Mouse (Mus musculus): ENCODE measurements at regions not wholly inside any gene's neighbourhood (a gene's known extent, or its start where the extent isn't known, plus 50 kb on each side); places are given as distances from the start of the nearest gene placed in this dataset.
"Not testable (repeated sequence)": the region's sequence is repeated elsewhere in the genome, so short reads cannot be mapped to it uniquely, and the experiment has no call there.

GRCm38 (mm10) chr12:36991135-36991534 lies 117.2 kb upstream of the Meox2 start:
- TF ChIP-seq POLR2A (IDR thresholded peaks at IDR 0.05; ENCODE audit: insufficient read depth, low read depth, low read length) (no peak), CTCF (IDR thresholded peaks at IDR 0.05) (no peak), EP300 (IDR thresholded peaks at IDR 0.05; ENCODE audit: insufficient read depth, low read depth, low read length) (no peak)
- Histone ChIP-seq H3K27me3 (ENCODE audit: control insufficient read depth, insufficient read depth, low read length) (no peaks in the 10 kb centered on the region), H3K79me2 (replicated peaks; ENCODE audit: control insufficient read depth, insufficient read depth, low read length) (no peaks in the 10 kb centered on the region), H3K27ac (no peak overlapping the region), H3K36me3 (ENCODE audit: control insufficient read depth, insufficient read depth, low read length) (no peaks in the 10 kb centered on the region), H3K4me3 (no peak overlapping the region), H3K4me1 (ENCODE audit: control insufficient read depth, insufficient read depth, low read length) (peaks cover 1% of the 10 kb centered on the region; the same call in 1 of the 2 replicates), H3K9ac (ENCODE audit: low read depth, low read length) (no peak overlapping the region)
- whole genome bisulfite sequencing, result 53% methylated on average over 4 of the region's 4 CpGs
- DNase-seq, result no peak
- intact Hi-C loops (cut with DNase I), result no loop called here

GRCm38 (mm10) chr12:36991970-36992369 lies 116.4 kb upstream of the Meox2 start:
- intact Hi-C loops (cut with DNase I), result no loop called here
- no peak for TF ChIP-seq POLR2A (IDR thresholded peaks at IDR 0.05; ENCODE audit: insufficient read depth, low read depth, low read length)
- TF ChIP-seq CTCF (IDR thresholded peaks at IDR 0.05), result no peak
- TF ChIP-seq EP300 (IDR thresholded peaks at IDR 0.05; ENCODE audit: insufficient read depth, low read depth, low read length), result no peak
- no peaks in the 10 kb centered on the region for H3K79me2 ChIP-seq (replicated peaks; ENCODE audit: control insufficient read depth, insufficient read depth, low read length)
- H3K36me3 ChIP-seq (ENCODE audit: control insufficient read depth, insufficient read depth, low read length), result no peaks in the 10 kb centered on the region
- H3K27ac ChIP-seq, result no peak overlapping the region
- DNase-seq, result no peak
- H3K4me3 ChIP-seq, result no peak overlapping the region
- 79% methylated on average over 4 of the region's 4 CpGs for WGBS
- H3K27me3 ChIP-seq (ENCODE audit: control insufficient read depth, insufficient read depth, low read length), result no peaks in the 10 kb centered on the region
- H3K4me1 ChIP-seq (ENCODE audit: control insufficient read depth, insufficient read depth, low read length), result peaks cover 1% of the 10 kb centered on the region; the same call in 1 of the 2 replicates
- H3K9ac ChIP-seq (ENCODE audit: low read depth, low read length), result no peak overlapping the region

- H3K4me1 ChIP-seq (ENCODE audit: control insufficient read depth, insufficient read depth, low read length), result no peaks in the 10 kb centered on the region; the same call in 1 of the 2 replicates
- H3K9ac ChIP-seq (ENCODE audit: low read depth, low read length), result no peak overlapping the region
- no peak overlapping the region for H3K4me3 ChIP-seq
- H3K36me3 ChIP-seq (ENCODE audit: control insufficient read depth, insufficient read depth, low read length), result no peaks in the 10 kb centered on the region
- no peak for TF ChIP-seq EP300 (IDR thresholded peaks at IDR 0.05; ENCODE audit: insufficient read depth, low read depth, low read length)
- TF ChIP-seq POLR2A (IDR thresholded peaks at IDR 0.05; ENCODE audit: insufficient read depth, low read depth, low read length), result no peak
- no peaks in the 10 kb centered on the region for H3K79me2 ChIP-seq (replicated peaks; ENCODE audit: control insufficient read depth, insufficient read depth, low read length)
- H3K27me3 ChIP-seq (ENCODE audit: control insufficient read depth, insufficient read depth, low read length), result no peaks in the 10 kb centered on the region
- H3K27ac ChIP-seq, result peak overlapping the region; percentile 15; the same call in 1 of the 2 replicates
- intact Hi-C loops (cut with DNase I), result no loop called here
- 27% methylated on average over 3 of the region's 3 CpGs for WGBS
- no peak for DNase-seq
These were observed 106.9 kb upstream of the Meox2 start for GRCm38 (mm10) chr12:37001401-37001800.

GRCm38 (mm10) chr12:37005262-37005661 lies 103.1 kb upstream of the Meox2 start:
- H3K9ac ChIP-seq (ENCODE audit: low read depth, low read length), result no peak overlapping the region
- no peak for TF ChIP-seq POLR2A (IDR thresholded peaks at IDR 0.05; ENCODE audit: insufficient read depth, low read depth, low read length)
- no peak for TF ChIP-seq CTCF (IDR thresholded peaks at IDR 0.05)
- TF ChIP-seq EP300 (IDR thresholded peaks at IDR 0.05; ENCODE audit: insufficient read depth, low read depth, low read length), result no peak
- H3K27me3 ChIP-seq (ENCODE audit: control insufficient read depth, insufficient read depth, low read length), result no peaks in the 10 kb centered on the region
- no peaks in the 10 kb centered on the region for H3K79me2 ChIP-seq (replicated peaks; ENCODE audit: control insufficient read depth, insufficient read depth, low read length)
- H3K4me1 ChIP-seq (ENCODE audit: control insufficient read depth, insufficient read depth, low read length), result no peaks in the 10 kb centered on the region; the same call in 1 of the 2 replicates
- no peak for DNase-seq
- H3K4me3 ChIP-seq, result no peak overlapping the region
- no peaks in the 10 kb centered on the region for H3K36me3 ChIP-seq (ENCODE audit: control insufficient read depth, insufficient read depth, low read length)
- no peak overlapping the region for H3K27ac ChIP-seq
- intact Hi-C loops (cut with DNase I), result no loop called here
- WGBS, result 76% methylated on average over 1 of the region's 1 CpGs

- no peak overlapping the region for H3K27ac ChIP-seq
- intact Hi-C loops (cut with DNase I), result loop anchor here (10.0 kb wide), 4 partner anchors 164 to 976 kb away; no protein-coding TSS in a partner anchor
These were observed 98.0 kb upstream of the Meox2 start for GRCm38 (mm10) chr12:37010306-37010705.

GRCm38 (mm10) chr12:37014401-37014800 lies 93.9 kb upstream of the Meox2 start:
- WGBS, result 54% methylated on average over 4 of the region's 4 CpGs
- Histone ChIP-seq H3K27ac (peak overlapping the region; percentile 74), H3K79me2 (replicated peaks; ENCODE audit: control insufficient read depth, insufficient read depth, low read length) (no peaks in the 10 kb centered on the region)

More at GRCm38 (mm10) chr12:37010306-37010705, 98.0 kb upstream of the Meox2 start:
- peaks cover 8% of the 10 kb centered on the region for H3K4me1 ChIP-seq (ENCODE audit: control insufficient read depth, insufficient read depth, low read length)
- H3K4me3 ChIP-seq, result no peak overlapping the region
- no peak for TF ChIP-seq POLR2A (IDR thresholded peaks at IDR 0.05; ENCODE audit: insufficient read depth, low read depth, low read length)
- no peak for TF ChIP-seq EP300 (IDR thresholded peaks at IDR 0.05; ENCODE audit: insufficient read depth, low read depth, low read length)
- no peak for TF ChIP-seq CTCF (IDR thresholded peaks at IDR 0.05)
- no peaks in the 10 kb centered on the region for H3K27me3 ChIP-seq (ENCODE audit: control insufficient read depth, insufficient read depth, low read length)
- H3K79me2 ChIP-seq (replicated peaks; ENCODE audit: control insufficient read depth, insufficient read depth, low read length), result no peaks in the 10 kb centered on the region
- 83% methylated on average over 1 of the region's 1 CpGs for WGBS
- no peak for DNase-seq
- no peak overlapping the region for H3K9ac ChIP-seq (ENCODE audit: low read depth, low read length)
- H3K36me3 ChIP-seq (ENCODE audit: control insufficient read depth, insufficient read depth, low read length), result 0 out of 2 replicates have a peak, but pooled peaks cover 2% of the 10 kb centered on the region

GRCm38 (mm10) chr12:37014945-37015344 lies 93.4 kb upstream of the Meox2 start:
- DNase-seq, result peak; percentile 6 to 23
- H3K27ac ChIP-seq, result peak overlapping the region; percentile 74
- peaks cover 12% of the 10 kb centered on the region for H3K4me1 ChIP-seq (ENCODE audit: control insufficient read depth, insufficient read depth, low read length)
- peak overlapping the region; percentile 45; the same call in 1 of the 2 replicates for H3K9ac ChIP-seq (ENCODE audit: low read depth, low read length)
- H3K36me3 ChIP-seq (ENCODE audit: control insufficient read depth, insufficient read depth, low read length); H3K27me3 ChIP-seq (ENCODE audit: control insufficient read depth, insufficient read depth, low read length); H3K4me3 ChIP-seq; H3K79me2 ChIP-seq (replicated peaks; ENCODE audit: control insufficient read depth, insufficient read depth, low read length): not testable (repeated sequence)
- WGBS, result 73% methylated on average over 7 of the region's 7 CpGs
- intact Hi-C loops (cut with DNase I), result loop anchor here (1.0 to 10.0 kb wide), 11 partner anchors 35 to 980 kb away; no protein-coding TSS in a partner anchor

More at GRCm38 (mm10) chr12:37014401-37014800, 93.9 kb upstream of the Meox2 start:
- TF ChIP-seq EP300 (IDR thresholded peaks at IDR 0.05; ENCODE audit: insufficient read depth, low read depth, low read length) (peak; percentile 97), CTCF (IDR thresholded peaks at IDR 0.05) (no peak), POLR2A (IDR thresholded peaks at IDR 0.05; ENCODE audit: insufficient read depth, low read depth, low read length) (peak; percentile 39; the same call in 1 of the 2 replicates)
- Histone ChIP-seq H3K9ac (ENCODE audit: low read depth, low read length) (no peak overlapping the region), H3K4me3 (no peak overlapping the region), H3K36me3 (ENCODE audit: control insufficient read depth, insufficient read depth, low read length) (peaks cover 5% of the 10 kb centered on the region), H3K27me3 (ENCODE audit: control insufficient read depth, insufficient read depth, low read length) (no peaks in the 10 kb centered on the region), H3K4me1 (ENCODE audit: control insufficient read depth, insufficient read depth, low read length) (peaks cover 12% of the 10 kb centered on the region)
- DNase-seq, result peak in 1 of 2 experiments; percentile 49
- intact Hi-C loops (cut with DNase I), result loop anchor here (1.0 to 10.0 kb wide), 8 partner anchors 68 to 980 kb away; no protein-coding TSS in a partner anchor

All from heart, adult 2 months (tissue).